Mouse (Mus musculus) gastrocnemius, adult 18-20 months (tissue): ENCODE results near the gene Esp38. TPM values are rescaled to one million over a fixed set of nuclear protein-coding genes. Genes with fewer than 3 reads are reported as not detected.
"Not testable (repeated sequence)": the region's sequence is repeated elsewhere in the genome, so short reads cannot be mapped to it uniquely, and the experiment has no call there.

ENCODE experiments used
- DNase-seq: peaks from one replicate; pipeline ENCODE4 v3.0.0; 2021; ENCODE audit warnings: low spot score
- long read RNA-seq, 2 experiments: library from polyadenylated mRNA; stranded (forward); transcript quantifications; one replicate each; pipeline ENCODE4 v2.0.0; 2021
- total RNA-seq, 2 experiments: library from RNA; stranded (reverse); gene quantifications; 2 replicates each; pipeline ENCODE4 v1.2.3; 2021

The Esp38 gene
- not detected for total RNA-seq
- long read RNA-seq, experiment 1 = 0 reads
- long read RNA-seq, experiment 2 = 0 reads

DNA sequence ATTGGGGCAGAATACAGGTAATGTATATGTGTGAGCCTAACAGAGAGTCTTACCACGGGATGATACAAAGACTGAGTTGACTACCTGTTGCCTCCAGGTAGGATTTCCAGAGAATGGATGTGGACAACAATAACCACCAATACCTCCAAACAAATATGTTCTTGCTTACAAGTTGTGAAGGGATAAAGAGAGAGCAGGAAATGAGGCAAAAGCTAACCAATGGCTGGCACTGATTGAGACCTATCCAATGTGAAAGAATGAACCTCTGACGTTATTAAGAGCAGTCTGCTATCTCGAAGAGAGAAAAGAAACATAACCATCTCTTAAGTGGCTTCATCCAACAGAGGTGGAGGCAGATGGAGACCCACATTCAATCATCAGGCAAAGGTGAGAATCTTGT, at the start of gene Esp38:
Gene Esp38, plus strand, starts transcription at position 301 of the 400 bp plus-strand sequence.
- no peak for DNase-seq

DNA sequence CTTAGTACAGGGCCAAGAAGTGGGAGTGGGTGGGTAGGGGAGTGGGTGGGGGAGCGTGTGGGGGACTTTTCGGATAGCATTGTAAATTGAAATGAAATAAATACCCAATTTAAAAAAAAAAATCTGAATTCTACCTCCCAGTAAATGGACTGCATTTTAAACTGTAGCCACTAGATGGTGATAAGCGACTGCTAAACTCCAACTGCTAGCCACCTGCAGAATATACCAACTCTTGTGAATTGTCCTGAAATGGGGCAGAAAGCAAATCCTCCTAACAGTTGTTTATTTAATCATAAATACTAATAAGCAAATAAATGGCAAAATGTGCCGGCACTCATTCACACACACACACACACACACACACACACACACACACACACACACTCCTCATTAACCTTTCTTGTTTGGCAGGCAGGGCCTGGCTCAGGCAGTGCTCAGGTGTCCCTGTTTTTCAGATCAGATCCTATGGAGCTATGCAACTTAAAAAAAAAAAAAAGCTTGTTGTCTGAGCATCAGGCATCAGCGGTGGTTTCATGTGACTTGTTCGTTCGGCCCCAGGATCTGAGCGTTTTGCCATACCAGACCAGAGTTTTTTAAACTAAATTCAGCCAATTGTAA, 47.3 kb upstream of the Esp38 start:
- not testable (repeated sequence) for DNase-seq

Other genes starting within 250 kb of the Esp38 start
- not detected for gene AC192777.2, start 144.9 kb downstream of the Esp38 start, total RNA-seq